Mouse (Mus musculus) lung, postnatal 4 days (tissue): ENCODE results near the gene March5.
"Not testable (repeated sequence)": the region's sequence is repeated elsewhere in the genome, so short reads cannot be mapped to it uniquely, and the experiment has no call there.

ENCODE experiments used
- DNase-seq, 2 experiments: peaks; one replicate each; pipeline ENCODE4 v3.0.0; 2021

March5 gene

GRCm38 (mm10) chr19:37207303-37208175 lies at the start of gene March5:
Gene March5 (plus strand): TSS chr19:37207543.
- peak; percentile 90 to 94 for DNase-seq

- DNase-seq: no peak
Observed at GRCm38 (mm10) chr19:37172096-37172495, 35.2 kb upstream of the March5 start.

- no peak for DNase-seq
Observed at GRCm38 (mm10) chr19:37172566-37173130, 34.7 kb upstream of the March5 start.

- no peak for DNase-seq
Observed at GRCm38 (mm10) chr19:37173331-37174115, 33.8 kb upstream of the March5 start.

GRCm38 (mm10) chr19:37174116-37174715 lies 33.1 kb upstream of the March5 start:
- peak; percentile 32 to 44 for DNase-seq

GRCm38 (mm10) chr19:37174716-37175435 lies 32.5 kb upstream of the March5 start:
- peak; percentile 51 to 52 for DNase-seq

GRCm38 (mm10) chr19:37175436-37175805 lies 31.9 kb upstream of the March5 start:
- DNase-seq: peak in 1 of 2 experiments; percentile 54

- no peak for DNase-seq
Observed at GRCm38 (mm10) chr19:37175919-37176318, 31.4 kb upstream of the March5 start.

GRCm38 (mm10) chr19:37176879-37177462 lies 30.4 kb upstream of the March5 start:
- no peak for DNase-seq

GRCm38 (mm10) chr19:37177819-37178708 lies 29.3 kb upstream of the March5 start:
- DNase-seq: peak; percentile 43 to 56

GRCm38 (mm10) chr19:37188366-37188948 lies 18.9 kb upstream of the March5 start:
- no peak for DNase-seq

- no peak for DNase-seq
Observed at GRCm38 (mm10) chr19:37192475-37193058, 14.8 kb upstream of the March5 start.

GRCm38 (mm10) chr19:37198165-37198880 lies 9.0 kb upstream of the March5 start:
- DNase-seq: no peak

GRCm38 (mm10) chr19:37199889-37200288 lies 7.5 kb upstream of the March5 start:
- DNase-seq: no peak

GRCm38 (mm10) chr19:37203371-37203770 lies 4.0 kb upstream of the March5 start:
- DNase-seq: no peak

GRCm38 (mm10) chr19:37205155-37205554 lies 2.2 kb upstream of the March5 start:
- DNase-seq: not testable (repeated sequence)

GRCm38 (mm10) chr19:37206641-37207302 lies 571 bp upstream of the March5 start:
- DNase-seq: peak in 1 of 2 experiments; percentile 60

- peak in 1 of 2 experiments; percentile 41 for DNase-seq
Observed at GRCm38 (mm10) chr19:37208176-37208755, 923 bp downstream of the March5 start, which contains the start of gene Cpeb3. Gene Cpeb3 (minus strand): TSS chr19:37208601.
